Mouse (Mus musculus) ovary, postnatal 14 days (tissue): ENCODE measurements around the gene Mex3d.

Experiments used
- DNase-seq: peaks from one replicate; pipeline ENCODE4 v3.0.0; 2022; ENCODE audit warnings: low spot score

Gene Mex3d

DNA sequence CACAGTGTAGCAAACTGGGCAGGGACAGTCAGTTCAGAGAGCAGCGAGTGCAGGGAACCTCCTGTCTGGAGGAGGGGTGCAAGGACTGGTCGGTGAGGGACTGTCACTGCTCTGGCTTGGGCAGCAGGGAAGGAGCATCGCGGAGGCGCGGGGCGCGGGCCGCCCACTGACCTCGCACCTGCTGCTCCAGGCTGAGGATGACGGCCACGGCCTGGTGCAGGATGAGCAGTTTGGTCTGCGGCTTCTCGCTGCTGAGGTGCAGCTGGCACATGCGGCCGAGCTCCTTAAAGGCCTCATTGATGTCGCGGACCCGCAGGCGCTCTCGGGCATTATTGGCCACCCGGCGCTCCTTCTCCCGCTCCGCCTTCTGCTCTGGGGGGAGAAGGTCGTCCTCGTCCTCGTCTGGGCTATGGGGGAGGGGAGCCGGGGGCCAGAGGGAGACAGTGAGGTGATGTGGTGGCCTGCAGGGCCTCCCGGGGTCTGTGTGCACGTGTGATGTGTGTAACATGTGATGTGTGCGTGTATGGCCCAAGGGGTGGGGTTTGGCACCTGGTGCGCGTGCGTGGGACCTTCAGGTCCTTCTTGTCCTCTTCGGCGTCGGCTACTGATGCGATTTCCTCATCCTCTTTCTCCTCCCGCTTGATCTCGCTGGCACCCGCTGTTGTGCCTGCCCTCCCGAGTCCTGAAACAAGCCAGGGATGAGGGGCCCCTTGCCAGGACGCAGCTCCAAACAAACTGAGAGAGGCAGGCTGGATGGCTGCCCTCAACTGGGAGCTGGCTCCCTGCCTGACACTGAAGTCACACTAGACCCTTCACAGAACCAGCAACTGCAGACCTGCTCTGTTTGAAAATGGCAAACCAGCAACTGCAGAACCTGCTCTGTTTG, 25.4 kb upstream of the Mex3d start:
- peak; percentile 57 for DNase-seq

DNA sequence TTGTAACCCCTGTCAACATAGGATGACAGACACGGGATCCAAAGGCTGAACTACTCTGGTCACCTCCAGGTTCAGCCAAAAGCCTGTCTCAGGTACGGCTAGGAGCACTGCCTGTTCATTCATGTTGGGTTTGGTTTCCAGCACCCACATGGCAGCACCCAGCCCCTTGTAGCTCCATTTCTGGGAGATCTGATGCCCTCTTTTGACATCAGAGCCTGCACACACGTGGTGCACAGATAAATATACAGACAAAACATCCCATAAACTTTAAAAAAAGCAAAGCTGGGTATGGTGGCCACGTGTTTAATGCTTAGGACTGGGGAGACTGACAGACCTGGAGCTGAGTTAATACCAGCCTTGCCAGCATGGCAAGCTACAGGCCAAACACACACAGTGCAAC, 20.5 kb upstream of the Mex3d start:
- no peak for DNase-seq

DNA sequence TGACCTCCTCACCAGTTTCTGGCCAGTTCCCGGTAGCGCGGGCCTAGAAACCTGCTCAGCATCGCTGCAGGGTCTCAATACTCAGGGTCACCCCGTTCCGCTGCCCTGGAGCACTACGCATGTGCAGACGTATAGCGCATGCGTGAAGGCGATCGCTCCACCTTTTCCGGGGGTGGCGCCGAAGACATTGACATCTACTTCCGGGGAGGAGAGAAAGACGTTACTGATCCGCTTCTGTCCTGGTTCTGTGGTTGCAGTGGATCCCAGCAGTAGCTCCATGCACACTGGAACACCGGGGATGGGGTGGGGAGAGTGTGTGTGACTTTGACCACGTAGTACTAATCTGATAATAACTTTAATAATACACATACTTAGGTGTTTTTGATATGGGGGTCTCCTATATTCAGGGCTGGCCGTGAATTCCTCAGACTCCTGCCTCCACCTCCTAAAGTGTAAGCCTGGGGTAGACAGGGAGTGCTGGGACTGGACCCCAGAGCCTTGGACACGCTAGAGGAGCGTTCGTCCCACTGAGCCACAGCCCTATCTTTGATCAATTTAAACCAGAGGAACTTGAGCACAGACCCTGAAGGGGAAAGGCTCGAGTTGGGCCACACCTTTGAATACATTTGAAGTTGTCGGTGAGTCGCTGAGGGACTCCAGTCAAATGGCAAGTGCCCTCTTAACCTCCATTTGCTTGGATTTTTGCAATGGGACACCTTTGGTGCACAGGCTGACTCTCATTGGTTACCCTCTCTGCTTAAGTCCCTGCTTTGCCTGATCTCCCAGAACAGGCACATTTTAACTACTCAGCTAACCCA, 19.4 kb upstream of the Mex3d start, which contains the start of gene Uqcr11:
Gene Uqcr11, minus strand, starts transcription at position 147 of the 818 bp plus-strand sequence.
- peak; percentile 87 for DNase-seq

DNA sequence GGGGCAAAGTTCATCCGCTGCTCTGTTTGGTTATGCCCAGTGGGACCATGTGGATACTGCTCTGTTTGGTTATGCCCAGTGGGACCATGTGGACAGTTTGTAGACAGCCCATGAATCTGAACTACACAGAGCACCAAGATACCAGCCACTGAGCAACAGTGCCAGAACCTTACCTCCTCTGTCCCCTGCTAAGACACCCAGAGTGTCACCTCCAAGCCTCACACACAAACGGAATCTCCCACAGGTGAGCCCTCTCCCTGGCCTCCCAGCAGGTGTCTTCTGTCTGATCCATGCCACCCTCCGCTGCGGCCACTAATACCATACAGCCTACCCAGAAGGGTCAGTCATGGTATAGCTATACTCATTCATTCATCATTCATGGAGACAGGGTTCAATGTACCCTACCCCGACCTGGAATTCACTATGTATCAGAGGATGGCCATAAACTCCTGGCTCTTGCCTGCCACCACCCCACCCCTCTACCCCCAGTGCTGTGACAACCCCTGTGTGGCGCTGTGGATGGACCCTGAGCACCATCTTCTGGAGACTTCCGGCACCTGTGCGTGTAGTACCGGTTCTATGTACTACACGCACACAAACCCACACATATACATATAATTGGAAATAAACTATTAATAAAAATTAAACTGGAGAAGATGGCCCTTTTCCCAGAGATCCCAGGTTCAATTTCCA, 18.2 kb upstream of the Mex3d start:
- DNase-seq = no peak

DNA sequence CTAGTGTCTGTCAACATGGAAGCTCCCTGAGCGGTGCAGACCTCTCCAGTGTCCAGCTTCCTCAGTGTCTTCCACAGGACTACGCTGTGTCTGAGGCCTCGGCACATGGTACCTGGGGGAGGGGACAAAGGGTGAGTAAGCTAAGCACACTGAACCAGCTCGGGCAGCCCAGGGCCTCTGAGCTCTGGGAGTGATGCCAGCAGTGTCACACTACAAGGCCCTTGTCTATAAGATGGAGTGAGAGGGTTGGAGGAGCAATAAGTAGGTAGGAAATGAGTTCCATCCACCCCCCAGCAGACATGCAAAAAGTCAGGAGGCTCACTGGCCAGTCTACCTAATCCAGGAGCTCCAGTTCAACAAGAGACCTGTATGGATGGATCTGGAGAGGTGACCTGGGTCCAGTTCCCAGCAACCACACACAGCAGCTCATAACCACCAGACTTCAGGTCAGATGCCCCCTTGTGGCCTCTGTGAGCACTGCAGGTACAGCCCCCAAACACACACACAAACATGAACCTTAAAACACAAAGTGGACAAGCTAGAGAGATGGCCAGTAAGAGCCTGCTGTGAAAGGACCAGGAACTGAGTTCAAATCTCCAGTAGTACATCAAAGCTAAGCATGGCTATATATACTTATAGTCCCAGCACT, 15.7 kb upstream of the Mex3d start:
- no peak for DNase-seq

DNA sequence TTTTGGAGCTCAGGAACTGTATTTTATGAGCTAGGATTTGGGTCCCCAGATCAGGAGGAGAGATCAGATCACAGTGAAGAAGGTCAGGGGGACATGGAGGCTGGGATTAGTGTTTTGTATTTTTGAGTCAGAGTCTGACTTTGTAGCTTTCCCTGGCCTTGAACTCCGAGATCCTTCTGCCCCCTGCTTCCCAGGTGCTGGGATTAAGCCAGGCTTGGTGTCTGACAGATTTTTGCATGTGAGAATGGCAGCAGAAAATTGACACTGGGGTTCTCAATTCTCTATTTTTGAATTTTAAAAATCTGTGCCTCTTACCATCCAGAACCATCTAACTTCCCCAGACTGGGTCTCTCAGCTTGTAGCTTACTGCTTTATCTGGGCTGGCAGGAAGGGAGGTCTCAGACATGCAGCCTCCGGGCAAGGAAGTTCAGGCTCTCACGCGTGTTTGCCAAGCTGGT, 13.3 kb upstream of the Mex3d start:
- no peak for DNase-seq

DNA sequence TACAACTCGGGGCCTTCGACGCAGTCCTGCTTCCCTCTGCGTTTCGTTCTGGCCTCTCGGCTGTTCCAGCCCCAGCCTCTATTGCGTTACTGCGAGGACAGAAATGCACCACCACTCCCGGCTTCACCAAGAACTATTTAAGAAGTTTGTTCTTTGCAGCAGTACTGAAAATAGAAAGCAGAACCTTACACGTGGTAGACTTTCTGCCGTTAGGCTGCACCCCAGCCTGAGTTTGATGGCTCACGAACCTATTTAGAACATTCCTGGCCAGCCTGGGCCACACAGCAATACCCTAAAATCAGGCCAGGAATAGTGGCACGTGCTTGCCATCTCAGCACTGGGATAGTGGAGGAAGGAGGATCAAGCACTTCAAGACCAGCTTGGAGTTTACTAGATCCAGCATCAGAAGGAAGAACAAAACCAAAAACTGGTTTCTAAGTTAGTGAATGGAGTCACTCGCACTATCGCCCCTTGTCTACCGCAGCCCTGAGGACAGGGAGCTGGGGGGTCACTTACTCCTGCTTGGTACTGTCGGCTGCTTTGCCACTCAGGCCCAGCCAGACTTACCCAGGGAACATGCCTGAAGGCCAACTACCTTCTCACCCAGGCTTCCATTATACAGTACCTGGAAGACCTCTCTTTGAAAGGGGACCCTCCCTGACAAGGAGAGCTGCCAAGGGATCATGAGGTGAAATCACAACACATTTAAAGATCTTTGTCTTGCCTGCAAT, 12.7 kb upstream of the Mex3d start:
- no peak for DNase-seq

DNA sequence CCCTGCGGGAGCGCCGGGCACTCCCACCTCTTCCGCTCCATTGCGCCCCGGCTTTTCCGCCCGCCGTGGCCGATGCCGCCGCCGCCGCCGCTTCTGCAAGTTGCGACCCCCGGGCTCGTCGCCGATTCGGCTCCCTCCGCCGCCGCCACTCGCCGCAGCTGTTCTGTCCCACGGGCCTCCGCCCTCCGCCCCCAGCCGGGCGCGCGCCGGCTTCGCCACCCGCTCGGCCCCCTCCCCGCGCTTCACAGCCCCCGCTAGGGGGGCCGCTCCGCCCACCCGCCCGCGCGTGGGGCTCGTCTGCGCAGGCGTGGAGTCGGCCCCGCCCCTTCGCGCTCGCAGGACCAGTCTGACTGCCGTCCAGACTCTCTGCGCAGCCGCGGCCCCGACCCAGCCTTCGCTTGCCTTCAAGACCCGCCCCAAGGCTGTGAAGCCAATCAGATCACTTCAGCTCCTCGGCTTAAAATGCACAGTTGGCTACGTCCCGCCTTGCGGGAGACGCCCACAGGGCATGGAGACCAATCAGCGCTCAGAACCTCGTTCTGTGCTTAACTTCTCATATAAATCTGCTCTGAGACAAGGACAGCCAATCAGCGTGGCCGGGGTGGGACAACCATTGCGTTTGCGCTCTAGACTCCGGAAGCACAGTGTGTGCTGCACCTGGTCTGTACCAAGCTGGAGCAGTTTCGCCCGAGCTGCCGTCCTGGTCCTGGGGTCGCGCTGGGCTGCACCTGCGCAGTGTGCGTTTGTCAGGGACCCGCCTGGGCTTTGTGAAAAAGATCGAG, 11.9 kb upstream of the Mex3d start, which contains the start of gene Mbd3:
Gene Mbd3, minus strand, starts transcription at position 360 of the 782 bp plus-strand sequence.
- peak; percentile 97 for DNase-seq

DNA sequence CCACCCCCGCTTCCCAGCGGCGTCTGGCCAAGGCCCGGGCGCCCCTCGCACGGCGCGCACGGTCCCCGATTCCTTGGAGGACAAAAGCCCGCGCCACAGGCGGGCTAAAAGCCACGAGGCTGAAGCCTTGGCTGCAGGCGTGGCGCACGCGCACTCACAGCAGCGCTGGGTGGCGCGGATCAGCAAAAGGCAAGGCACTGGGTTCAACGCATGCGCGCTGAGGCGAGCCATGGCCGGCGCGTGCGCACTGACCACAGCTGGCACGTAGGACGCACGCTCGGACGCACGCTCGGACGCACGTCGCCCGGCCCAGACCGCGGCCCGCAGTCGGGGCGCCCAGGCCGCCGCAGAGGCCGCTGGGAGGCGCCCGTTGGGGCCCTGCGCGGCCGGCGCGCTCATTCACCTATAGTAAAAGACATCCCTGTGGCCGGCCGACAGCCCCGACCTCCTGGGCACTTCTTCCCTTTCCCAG, 11.3 kb upstream of the Mex3d start:
- peak; percentile 97 for DNase-seq

DNA sequence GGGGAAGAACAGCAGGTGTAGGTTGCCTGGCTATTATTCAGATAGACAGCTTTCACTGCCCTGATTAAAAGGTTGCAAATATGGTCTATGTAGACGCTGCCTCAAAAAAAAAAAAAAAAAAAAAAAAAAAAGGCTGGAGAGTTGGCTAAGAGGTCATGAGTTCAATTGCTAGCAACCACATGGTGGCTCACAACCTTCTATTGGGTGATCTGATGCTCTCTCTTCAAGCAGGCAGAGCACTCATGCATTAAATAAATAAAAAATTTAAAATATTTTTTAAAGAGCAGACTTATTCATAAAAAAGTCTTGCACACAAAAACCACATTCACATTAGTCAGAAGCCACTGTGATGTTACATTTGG, 10.7 kb upstream of the Mex3d start:
- no peak for DNase-seq

DNA sequence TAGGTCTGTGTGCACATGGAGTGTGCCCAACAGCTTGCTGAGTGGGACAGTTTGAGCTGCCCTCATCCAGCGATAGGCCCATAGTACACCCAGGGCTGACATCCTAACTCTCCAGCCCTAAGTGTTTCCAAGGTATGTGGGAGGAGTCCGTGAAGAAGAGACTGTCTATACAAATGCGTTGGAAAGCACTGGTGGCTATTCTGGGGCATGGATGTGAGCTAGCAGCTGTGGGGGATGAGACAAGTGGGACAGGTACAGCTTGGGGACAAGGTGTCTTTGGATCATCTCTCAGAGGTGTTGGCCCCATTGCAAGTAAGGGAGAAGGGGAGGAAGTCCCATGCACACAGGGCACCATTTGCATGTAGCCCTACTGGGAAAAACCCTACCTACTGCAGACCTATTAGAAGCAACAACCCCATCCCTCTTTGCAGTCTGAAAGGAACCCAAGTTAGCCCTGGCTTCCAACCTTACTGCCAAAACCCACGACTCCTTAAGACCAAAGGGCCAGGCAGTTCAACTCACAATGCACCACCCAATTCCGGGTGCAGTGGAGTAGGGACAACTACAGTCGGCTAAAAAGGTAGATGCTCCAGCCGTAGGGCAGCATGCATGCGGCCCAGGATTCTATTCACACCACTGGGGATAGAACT, 10.2 kb upstream of the Mex3d start:
- no peak for DNase-seq

DNA sequence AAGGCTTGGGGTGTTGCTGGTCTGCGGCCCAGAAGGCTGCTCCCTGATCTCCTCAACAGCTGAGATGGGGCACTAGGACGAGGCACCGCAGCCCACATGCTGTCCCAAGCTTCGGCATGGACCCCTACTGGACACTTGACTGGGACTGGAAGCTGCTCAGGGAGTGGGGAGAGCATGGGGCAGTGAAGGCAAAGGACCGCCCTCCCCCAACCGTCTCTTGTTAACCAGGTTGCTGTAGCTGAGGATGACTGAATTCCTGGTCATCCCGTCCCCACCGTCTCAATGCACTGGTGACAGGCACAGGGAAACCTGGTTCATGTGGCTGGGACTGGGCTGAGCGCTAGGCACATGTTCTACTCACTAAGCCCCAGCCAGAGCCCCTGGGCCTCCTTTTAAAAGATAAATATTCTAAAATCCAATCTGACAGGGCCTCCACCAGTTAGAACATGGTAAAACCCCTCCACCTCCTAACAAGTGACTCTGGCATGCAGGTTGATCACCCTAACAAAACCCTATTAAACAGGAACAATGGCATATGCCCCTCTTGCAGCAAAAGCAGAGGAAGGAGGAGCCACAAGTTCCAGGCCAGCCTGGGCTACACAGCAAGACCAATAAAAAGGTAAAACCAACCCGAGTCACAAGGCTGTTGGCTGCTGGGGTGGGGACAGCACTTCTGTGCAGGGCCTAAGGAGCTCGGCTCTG, 9.5 kb upstream of the Mex3d start:
- DNase-seq = no peak

DNA sequence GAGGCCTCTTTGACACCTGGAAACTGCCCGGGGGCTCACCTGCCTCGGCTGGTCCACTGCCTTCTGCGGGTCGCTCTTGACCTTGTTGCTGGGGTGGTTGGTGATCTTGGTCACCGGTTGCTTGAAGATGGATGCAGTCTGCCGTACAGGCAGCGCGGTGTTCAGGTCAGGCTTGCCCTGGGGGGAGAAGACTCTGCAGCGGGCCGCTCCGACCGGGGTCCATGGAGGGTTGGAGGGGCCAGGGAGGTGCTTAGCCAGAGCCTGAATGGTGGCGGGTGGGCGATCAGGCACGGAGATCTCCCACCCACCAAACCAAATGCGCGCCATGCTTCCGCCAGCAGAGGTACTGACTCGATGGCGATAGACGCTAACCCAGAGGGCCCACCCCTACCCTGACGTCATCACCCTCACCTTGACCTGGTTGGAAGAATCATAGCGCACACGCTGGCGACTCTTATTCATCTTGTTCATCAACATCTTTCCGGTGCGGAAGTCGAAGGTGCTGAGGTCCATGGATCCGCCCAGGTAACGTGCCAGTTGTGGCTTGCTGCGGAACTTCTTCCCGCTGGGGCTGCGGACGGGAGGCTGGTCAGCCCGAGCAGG, 7.7 kb upstream of the Mex3d start:
- no peak for DNase-seq

DNA sequence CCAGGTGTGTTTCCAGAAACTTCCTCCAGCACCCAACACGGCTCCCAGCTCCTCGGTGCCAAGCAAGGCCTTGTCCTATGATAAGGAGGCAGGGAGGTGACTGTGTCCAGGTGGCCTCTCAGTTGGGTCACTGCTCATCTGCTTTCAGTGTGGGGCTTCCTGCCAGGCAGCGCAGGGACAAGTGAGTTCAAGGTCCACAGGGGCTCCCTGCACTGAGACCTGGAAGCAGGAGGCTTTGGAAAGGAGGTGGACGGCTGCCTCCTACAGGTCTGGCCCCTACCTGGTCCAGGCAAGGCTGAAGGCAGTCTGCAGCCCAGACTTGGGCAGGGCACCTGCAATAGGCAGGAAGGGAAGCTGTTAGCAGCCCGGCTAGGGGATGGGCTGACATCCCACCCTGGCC, 5.2 kb upstream of the Mex3d start:
- no peak for DNase-seq

DNA sequence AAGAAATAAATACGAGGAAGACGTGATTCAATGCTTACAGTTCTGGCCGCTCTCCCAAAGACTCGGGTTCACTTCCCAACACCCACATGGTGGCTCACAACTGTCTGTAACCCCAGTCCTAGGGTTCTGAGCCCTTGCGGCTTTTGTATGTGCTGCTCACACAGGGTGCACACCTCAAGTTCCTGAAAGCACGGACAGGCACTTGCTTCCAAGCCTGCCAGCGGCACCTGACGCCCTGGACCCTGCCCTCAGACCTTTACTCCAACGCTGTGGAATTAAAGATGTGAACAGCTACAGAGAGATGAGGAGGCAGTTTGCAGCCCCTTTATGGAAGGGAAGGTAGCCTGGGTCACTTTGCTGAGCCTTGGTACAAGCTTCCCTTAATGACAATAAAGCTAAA, 3.2 kb upstream of the Mex3d start:
- DNase-seq = no peak

DNA sequence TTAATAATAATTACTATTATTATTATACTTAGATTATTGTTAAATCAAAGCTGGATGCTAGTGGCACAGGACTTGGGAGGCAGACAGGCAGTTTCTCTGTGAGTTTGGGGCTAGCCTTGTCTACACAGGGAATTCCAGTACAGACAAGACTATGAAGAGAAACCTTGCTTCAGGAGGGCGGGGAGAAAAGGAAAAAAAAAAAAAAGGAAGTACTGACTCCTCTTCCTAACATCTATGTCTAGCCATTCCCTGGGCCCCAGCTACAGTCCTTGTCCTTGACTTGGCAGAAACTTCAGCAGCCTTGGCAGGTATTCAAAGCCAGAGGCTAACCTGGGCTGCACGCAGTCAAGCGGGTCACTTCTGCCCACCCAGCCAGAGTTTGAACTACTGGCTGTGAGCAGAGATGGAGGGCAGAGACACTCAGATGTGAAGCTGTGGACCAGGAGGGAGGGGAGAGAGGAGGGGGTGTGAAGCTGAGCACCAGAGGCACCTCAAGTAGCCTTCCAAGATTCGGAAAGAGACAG, 1.8 kb upstream of the Mex3d start:
- DNase-seq = no peak

DNA sequence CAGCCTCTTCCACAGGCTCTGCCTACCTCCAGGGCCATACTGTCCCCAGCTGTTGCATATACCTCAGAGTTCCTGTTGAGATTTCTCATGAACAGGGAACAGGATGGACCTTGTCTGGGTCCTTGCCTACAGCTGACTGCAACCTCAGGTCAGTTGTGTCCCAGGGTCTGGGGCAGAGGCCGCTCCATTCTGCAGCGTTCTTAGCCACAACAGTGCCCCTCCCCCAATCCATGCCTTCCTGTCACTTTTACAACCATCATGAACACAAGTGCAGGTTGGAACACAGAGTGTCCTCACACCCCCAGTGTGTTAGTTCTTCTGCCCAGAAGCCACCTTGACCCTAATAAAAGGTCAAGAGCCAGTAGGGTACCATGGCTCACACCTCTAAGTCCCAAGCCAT, 1.3 kb upstream of the Mex3d start:
- no peak for DNase-seq

DNA sequence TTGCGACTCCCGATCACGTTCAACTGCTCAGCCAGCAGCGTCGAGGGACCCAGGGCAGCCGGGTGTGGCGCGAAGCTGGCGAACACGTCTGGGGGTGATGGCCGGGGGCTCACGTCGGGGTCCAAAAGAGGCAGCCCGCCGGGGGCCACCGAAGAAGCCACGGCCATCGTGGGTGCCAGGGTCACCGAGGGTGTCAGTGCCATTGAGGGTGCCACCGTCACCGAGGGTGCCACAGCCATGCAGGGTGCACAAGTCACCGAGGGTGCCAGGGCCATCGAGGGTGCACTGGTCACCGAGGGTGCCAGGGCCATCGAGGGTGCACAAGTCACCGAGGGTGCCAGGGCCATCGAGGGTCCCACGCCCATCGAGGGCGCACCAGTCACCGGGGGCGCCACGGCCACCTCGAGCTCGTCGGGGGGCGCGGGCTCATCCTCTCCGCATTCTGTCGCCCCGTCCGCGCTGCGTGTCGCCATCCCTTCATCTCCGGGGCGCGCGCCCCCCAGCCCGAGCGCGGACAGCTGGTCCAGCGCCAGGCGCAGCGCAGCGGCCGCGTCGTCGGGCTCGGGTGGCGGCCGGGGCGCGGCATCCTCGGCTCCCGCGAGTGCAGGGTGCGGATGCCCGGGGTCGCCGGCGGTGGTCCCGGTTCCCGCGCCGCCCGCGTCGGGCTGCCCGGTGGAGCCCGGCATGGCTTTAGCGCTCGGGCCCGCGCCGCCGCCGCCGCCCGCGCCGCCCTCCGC, 556 bp downstream of the Mex3d start:
- DNase-seq = no peak
